Mouse (Mus musculus) neural tube, embryonic 14.5 days (tissue): ENCODE results near the gene Zfp335. TPM values are rescaled to one million over a fixed set of nuclear protein-coding genes. Genes with fewer than 3 reads are reported as not detected.

Source experiments
- ATAC-seq: fragments of 200-750 bp; cut with Nextera tagmentation; 2 replicates; pipeline ENCODE4 v1.8.0; 2017; ENCODE audit warnings: low read depth, mild to moderate bottlenecking, moderate TSS enrichment, moderate library complexity
- H3K27ac ChIP-seq: fragments of 300-500 bp; sonication (generic); 2 replicates; pipeline ENCODE4 v1.5.1; 2014; ENCODE audit warnings: low read depth, mild to moderate bottlenecking, control low read depth, low read length, moderate library complexity, mixed read lengths
- H3K27me3 ChIP-seq: fragments of 300-500 bp; sonication (generic); 2 replicates; pipeline ENCODE4 v1.6.1; 2014; ENCODE audit warnings: low read length; ENCODE audit not compliant: control insufficient read depth, insufficient read depth
- H3K36me3 ChIP-seq: fragments of 300-500 bp; sonication (generic); 2 replicates; pipeline ENCODE4 v1.6.1; 2014; ENCODE audit warnings: low read length, mixed read lengths; ENCODE audit not compliant: control insufficient read depth, insufficient read depth
- H3K4me1 ChIP-seq: fragments of 300-500 bp; sonication (generic); 2 replicates; pipeline ENCODE4 v1.6.1; 2014; ENCODE audit warnings: low read length; ENCODE audit not compliant: control insufficient read depth, insufficient read depth
- H3K4me2 ChIP-seq: fragments of 300-500 bp; sonication (generic); 2 replicates; pipeline ENCODE4 v1.6.1; 2014; ENCODE audit warnings: mild to moderate bottlenecking, low read depth, low read length, control low read depth
- H3K4me3 ChIP-seq: fragments of 300-500 bp; sonication (generic); 2 replicates; pipeline ENCODE4 v1.5.1; 2014; ENCODE audit warnings: low read depth, low read length, control low read depth, mixed read lengths
- H3K9ac ChIP-seq: fragments of 300-500 bp; sonication (generic); replicated peaks from 2 replicates; pipeline ENCODE4 v1.6.1; 2014; ENCODE audit warnings: low read depth, mild to moderate bottlenecking, control low read depth, low read length, mixed read lengths
- H3K9me3 ChIP-seq: fragments of 300-500 bp; sonication (generic); 2 replicates; pipeline ENCODE4 v1.6.1; 2016; ENCODE audit warnings: low read length; ENCODE audit not compliant: control insufficient read depth
- WGBS: fragments of 180-500 bp; shearing (Covaris S2); extraction: QIAGEN DNeasy Blood & Tissue Kit; methylation state at CpG from one replicate; pipeline ENCODE4 v1.1.7; 2014; 5-methylcytosine and 5-hydroxymethylcytosine counted together
- polyA plus RNA-seq: library from polyadenylated mRNA; unstranded; fragments of >200 nt; fragmentation: Nextera tagmentation; extraction: Ambion mirVana; gene quantifications from 2 replicates; pipeline ENCODE4 v1.2.1, GENCODE M21; 2014

Zfp335 gene
- polyA plus RNA-seq, 1 experiment from 2014 or later, result 14.3 TPM

DNA sequence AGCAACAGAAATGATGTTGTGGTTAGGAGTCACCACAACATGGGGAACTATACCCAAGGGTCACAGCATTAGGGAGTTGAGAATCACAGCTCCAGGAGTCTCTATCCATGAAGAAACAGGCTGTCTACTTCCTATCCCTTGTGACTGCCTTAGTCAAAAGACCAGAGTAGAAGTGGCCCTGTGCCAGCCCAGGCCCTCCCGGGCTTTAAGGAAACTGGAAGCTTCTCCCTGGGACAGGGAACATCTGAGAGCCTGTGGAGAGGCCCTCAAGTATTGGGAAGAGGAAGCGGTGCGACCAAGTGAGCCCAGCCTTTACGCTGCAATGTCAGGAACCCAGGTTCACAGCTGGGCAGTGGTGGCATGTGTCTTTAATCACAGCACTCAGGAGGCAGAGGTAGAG lies 24.4 kb upstream of the Zfp335 start:
- WGBS, result 84% methylated on average over 4 of the region's 4 CpGs
- ATAC-seq, result no peak
- Histone ChIP-seq H3K27me3 (no peaks in the 10 kb centered on the region), H3K4me1 (peaks cover 21% of the 10 kb centered on the region), H3K36me3 (no peaks in the 10 kb centered on the region), H3K9ac (no peak overlapping the region), H3K4me2 (no peak overlapping the region), H3K27ac (no peak overlapping the region), H3K4me3 (no peak overlapping the region), H3K9me3 (no peaks in the 10 kb centered on the region)

DNA sequence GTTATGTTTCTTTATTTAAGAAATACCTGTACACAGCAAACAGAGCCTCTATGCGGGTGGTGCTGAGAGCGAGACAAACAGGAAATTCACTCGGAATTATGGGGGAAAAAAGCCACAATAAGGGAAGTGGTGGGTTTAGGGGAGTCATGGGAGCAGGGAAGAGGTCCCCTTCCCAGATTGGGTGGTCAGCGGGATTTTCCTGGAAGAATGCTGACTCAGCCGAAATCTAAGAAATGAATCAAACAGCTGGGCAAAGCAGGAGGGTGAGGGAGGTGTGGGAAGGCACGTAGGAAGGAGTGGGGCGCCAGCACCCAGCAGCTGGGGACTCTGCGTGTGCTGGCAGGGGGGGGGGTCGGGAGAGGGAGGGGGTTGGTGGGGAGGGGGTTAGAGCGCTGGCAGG lies 22.0 kb upstream of the Zfp335 start:
- H3K4me2 ChIP-seq, result no peak overlapping the region
- ATAC-seq, result no peak
- H3K9ac ChIP-seq, result no peak overlapping the region
- no peaks in the 10 kb centered on the region for H3K36me3 ChIP-seq
- H3K27me3 ChIP-seq, result no peaks in the 10 kb centered on the region
- H3K9me3 ChIP-seq, result no peaks in the 10 kb centered on the region
- no peak overlapping the region for H3K27ac ChIP-seq
- peaks cover 5% of the 10 kb centered on the region; the same call in 1 of the 2 replicates for H3K4me1 ChIP-seq
- no peak overlapping the region for H3K4me3 ChIP-seq
- 43% methylated on average over 10 of the region's 10 CpGs for WGBS

GRCm38 (mm10) chr2:164930706-164931581 lies 19.4 kb upstream of the Zfp335 start:
- H3K27ac ChIP-seq, result no peak overlapping the region
- H3K36me3 ChIP-seq, result no peaks in the 10 kb centered on the region
- H3K4me3 ChIP-seq, result no peak overlapping the region
- H3K27me3 ChIP-seq, result no peaks in the 10 kb centered on the region
- no peak for ATAC-seq
- H3K4me2 ChIP-seq, result no peak overlapping the region
- no peak overlapping the region for H3K9ac ChIP-seq
- WGBS, result 55% methylated on average over 11 of the region's 11 CpGs
- no peaks in the 10 kb centered on the region for H3K4me1 ChIP-seq
- H3K9me3 ChIP-seq, result no peaks in the 10 kb centered on the region

GRCm38 (mm10) chr2:164924100-164924857 lies 12.7 kb upstream of the Zfp335 start:
- H3K36me3 ChIP-seq, result no peaks in the 10 kb centered on the region
- ATAC-seq, result peak; percentile 76; the same call in 1 of the 2 replicates
- 35% methylated on average over 11 of the region's 11 CpGs for WGBS
- no peak overlapping the region for H3K9ac ChIP-seq
- H3K4me1 ChIP-seq, result peaks cover 8% of the 10 kb centered on the region; the same call in 1 of the 2 replicates
- H3K4me2 ChIP-seq, result no peak overlapping the region
- no peak overlapping the region for H3K4me3 ChIP-seq
- H3K9me3 ChIP-seq, result no peaks in the 10 kb centered on the region
- H3K27me3 ChIP-seq, result no peaks in the 10 kb centered on the region
- H3K27ac ChIP-seq, result 0 out of 2 replicates have a peak overlapping the region, but pooled peaks have one; percentile 16

- 22% methylated on average over 4 of the region's 4 CpGs for WGBS
- no peak for ATAC-seq
Measured at GRCm38 (mm10) chr2:164923291-164923690, 11.7 kb upstream of the Zfp335 start.

GRCm38 (mm10) chr2:164921984-164922383 lies 10.4 kb upstream of the Zfp335 start:
- Histone ChIP-seq H3K9ac (no peak overlapping the region), H3K4me2 (no peak overlapping the region), H3K27me3 (no peaks in the 10 kb centered on the region), H3K4me3 (no peak overlapping the region), H3K27ac (no peak overlapping the region), H3K9me3 (no peaks in the 10 kb centered on the region), H3K36me3 (no peaks in the 10 kb centered on the region), H3K4me1 (peaks cover 8% of the 10 kb centered on the region; the same call in 1 of the 2 replicates)
- peak; percentile 36; the same call in 1 of the 2 replicates for ATAC-seq
- WGBS, result 49% methylated on average over 7 of the region's 7 CpGs

More at GRCm38 (mm10) chr2:164923291-164923690, 11.7 kb upstream of the Zfp335 start:
- Histone ChIP-seq H3K27ac (no peak overlapping the region), H3K4me1 (peaks cover 8% of the 10 kb centered on the region; the same call in 1 of the 2 replicates), H3K27me3 (no peaks in the 10 kb centered on the region), H3K4me3 (no peak overlapping the region), H3K36me3 (no peaks in the 10 kb centered on the region), H3K4me2 (no peak overlapping the region), H3K9ac (no peak overlapping the region), H3K9me3 (no peaks in the 10 kb centered on the region)

DNA sequence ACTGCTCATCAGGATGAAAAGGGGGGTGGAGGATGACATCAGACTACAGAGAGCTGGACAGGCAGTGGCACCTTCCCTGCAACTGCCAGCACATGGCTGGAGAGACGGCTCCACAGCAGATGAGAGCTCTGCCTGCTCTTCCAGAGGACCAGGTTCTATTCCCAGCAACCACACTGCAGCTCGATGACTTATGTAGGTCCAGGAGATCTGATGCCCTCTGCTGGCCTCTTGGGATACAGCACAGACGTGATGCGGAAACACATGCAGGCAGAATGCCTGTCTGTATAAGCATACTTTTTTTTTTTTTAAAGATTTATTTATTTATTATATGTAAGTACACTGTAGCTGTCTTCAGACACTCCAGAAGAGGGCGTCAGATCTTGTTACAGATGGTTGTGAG lies 6.8 kb upstream of the Zfp335 start:
- H3K4me3 ChIP-seq, result no peak overlapping the region
- 71% methylated on average over 4 of the region's 5 CpGs for WGBS
- no peak overlapping the region for H3K27ac ChIP-seq
- H3K4me1 ChIP-seq, result peaks cover 1% of the 10 kb centered on the region; the same call in 1 of the 2 replicates
- no peaks in the 10 kb centered on the region for H3K36me3 ChIP-seq
- no peaks in the 10 kb centered on the region for H3K27me3 ChIP-seq
- H3K9me3 ChIP-seq, result no peaks in the 10 kb centered on the region
- no peak overlapping the region for H3K9ac ChIP-seq
- ATAC-seq, result no peak
- no peak overlapping the region for H3K4me2 ChIP-seq

GRCm38 (mm10) chr2:164917371-164917770 lies 5.8 kb upstream of the Zfp335 start:
- WGBS, result 26% methylated on average over 10 of the region's 10 CpGs
- H3K27me3 ChIP-seq, result no peaks in the 10 kb centered on the region
- no peaks in the 10 kb centered on the region for H3K36me3 ChIP-seq
- peaks cover 2% of the 10 kb centered on the region; the same call in 1 of the 2 replicates for H3K4me1 ChIP-seq
- H3K4me3 ChIP-seq, result no peak overlapping the region
- ATAC-seq, result no peak
- H3K27ac ChIP-seq, result no peak overlapping the region
- H3K9ac ChIP-seq, result no peak overlapping the region
- H3K4me2 ChIP-seq, result no peak overlapping the region
- H3K9me3 ChIP-seq, result no peaks in the 10 kb centered on the region

DNA sequence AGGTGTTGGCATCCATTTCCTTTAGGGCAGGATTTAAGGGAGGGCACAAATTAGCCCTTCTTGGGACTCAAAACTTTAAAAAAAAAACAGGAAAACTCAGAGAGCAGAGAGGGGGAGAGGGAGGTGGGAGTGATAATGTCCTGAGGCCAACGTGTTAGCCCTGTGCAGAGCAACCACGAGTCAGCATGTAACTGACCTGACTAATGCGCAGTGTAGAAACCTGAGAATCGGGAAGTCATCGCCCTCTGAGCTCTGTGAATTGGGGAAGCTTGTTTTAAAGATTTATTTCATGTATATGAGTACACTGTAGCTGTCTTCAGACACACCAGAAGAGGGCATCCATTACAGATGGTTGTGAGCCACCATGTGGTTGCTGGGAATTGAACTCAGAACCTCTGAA lies 5.3 kb upstream of the Zfp335 start:
- peaks cover 4% of the 10 kb centered on the region; the same call in 1 of the 2 replicates for H3K4me1 ChIP-seq
- 86% methylated on average over 5 of the region's 5 CpGs for WGBS
- H3K4me3 ChIP-seq, result no peak overlapping the region
- no peaks in the 10 kb centered on the region for H3K9me3 ChIP-seq
- no peak overlapping the region for H3K9ac ChIP-seq
- no peak overlapping the region for H3K4me2 ChIP-seq
- H3K27me3 ChIP-seq, result no peaks in the 10 kb centered on the region
- no peaks in the 10 kb centered on the region for H3K36me3 ChIP-seq
- no peak overlapping the region for H3K27ac ChIP-seq
- no peak for ATAC-seq
